Mouse (Mus musculus) heart, adult 11 months (tissue): Measurements from ENCODE around the gene Ptpn22.

Source experiments
- DNase-seq: peaks from one replicate; pipeline ENCODE4 v3.0.0; 2022

Ptpn22 gene

DNA sequence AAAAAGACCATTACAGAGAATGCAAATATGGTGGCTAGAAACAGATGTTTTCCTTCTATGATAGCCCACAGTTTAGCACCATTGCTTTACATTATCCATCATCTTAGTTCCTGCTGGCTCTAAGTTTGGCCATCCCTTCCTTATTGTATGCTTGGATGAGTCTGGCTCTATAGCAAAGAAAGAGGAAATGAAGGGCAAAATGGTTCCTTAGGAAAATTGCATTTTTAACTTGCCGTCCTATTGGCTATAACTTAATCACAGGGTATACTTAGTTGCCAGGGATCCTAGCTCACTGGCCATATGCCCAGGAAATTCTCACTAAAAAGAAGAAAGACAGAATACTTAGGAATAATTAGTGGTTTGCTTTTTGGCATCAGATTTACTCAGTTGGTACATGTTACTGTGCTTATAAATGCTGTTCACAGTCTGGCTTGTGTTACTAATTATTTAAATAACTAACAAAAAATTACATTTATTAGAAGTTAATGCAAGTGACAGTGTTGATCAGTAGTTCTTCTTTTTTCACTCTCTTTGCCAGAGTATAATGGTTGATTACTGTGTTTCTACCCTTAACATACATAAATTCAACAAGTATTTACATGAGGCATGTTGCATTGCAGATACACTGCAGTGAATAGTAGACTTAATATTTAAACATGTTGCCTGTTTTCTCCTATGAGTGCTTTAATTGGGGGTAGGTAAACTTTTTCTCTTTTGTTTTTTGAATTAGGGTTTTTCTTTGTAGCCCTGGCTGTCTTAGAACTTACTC lies 85.4 kb downstream of the Ptpn22 start:
- DNase-seq, result no peak

DNA sequence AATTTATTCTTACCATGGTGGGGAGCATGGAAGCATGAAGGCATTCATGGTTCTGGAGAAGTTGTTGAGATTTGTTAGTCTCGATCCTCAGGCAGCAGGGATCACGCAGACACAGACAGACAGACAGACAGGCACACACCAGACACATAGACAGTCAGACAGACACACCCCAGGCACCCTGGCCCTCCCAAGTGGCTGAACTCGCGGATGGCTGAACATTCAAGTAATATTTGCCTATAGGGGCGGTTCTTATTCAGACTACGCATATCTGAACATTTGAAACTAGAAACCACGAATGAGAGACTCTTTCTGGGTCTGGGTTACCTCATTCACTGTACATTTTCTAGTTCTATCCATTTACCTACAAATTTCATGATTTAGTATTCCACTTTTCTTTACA lies 89.1 kb downstream of the Ptpn22 start:
- no peak for DNase-seq

DNA sequence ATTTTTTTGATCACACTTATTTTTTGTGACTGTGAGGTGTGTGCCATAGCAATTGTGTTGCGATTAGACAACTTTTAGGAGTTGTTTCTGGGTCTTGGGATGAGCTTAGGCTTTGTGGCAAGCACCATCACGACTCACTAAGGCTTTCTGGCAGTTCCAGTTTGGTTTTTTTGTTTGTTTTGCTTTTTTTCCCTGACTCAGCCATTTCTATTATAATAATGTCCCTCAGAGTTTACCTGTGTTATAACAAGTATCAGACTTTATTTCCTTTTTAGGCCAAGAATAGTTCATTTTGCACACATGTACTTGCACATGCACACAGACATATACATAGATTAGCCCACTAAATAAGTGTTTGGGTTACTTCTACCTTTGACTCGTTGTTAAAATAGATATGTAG lies 101.0 kb downstream of the Ptpn22 start:
- DNase-seq, result no peak
